Mouse (Mus musculus) hindbrain, embryonic 15.5 days (tissue): ENCODE results near the gene Rbfox2. TPM values are rescaled to one million over a fixed set of nuclear protein-coding genes. Genes with fewer than 3 reads are reported as not detected.

Experiments
- ATAC-seq: fragments of 200-750 bp; cut with Nextera tagmentation; 2 replicates; pipeline ENCODE4 v1.8.0; 2017; ENCODE audit warnings: low read depth, moderate number of reproducible peaks, moderate TSS enrichment; ENCODE audit not compliant: low FRiP score
- H3K27ac ChIP-seq: fragments of 300-500 bp; sonication (generic); replicated peaks from 2 replicates; pipeline ENCODE4 v1.5.1; 2015; ENCODE audit warnings: mild to moderate bottlenecking, inconsistent platforms
- H3K27me3 ChIP-seq: fragments of 300-500 bp; sonication (generic); 2 replicates; pipeline ENCODE4 v1.6.1; 2015; ENCODE audit warnings: control low read depth, inconsistent platforms
- H3K36me3 ChIP-seq: fragments of 300-500 bp; sonication (generic); 2 replicates; pipeline ENCODE4 v1.6.1; 2015; ENCODE audit warnings: control low read depth, inconsistent platforms
- H3K4me1 ChIP-seq: fragments of 300-500 bp; sonication (generic); replicated peaks from 2 replicates; pipeline ENCODE4 v1.6.1; 2015; ENCODE audit warnings: control low read depth, inconsistent platforms
- H3K4me2 ChIP-seq: fragments of 300-500 bp; sonication (generic); 2 replicates; pipeline ENCODE4 v1.6.1; 2015; ENCODE audit warnings: moderate library complexity, mild to moderate bottlenecking, inconsistent platforms
- H3K4me3 ChIP-seq: fragments of 300-500 bp; sonication (generic); 2 replicates; pipeline ENCODE4 v1.5.1; 2015; ENCODE audit warnings: mild to moderate bottlenecking, inconsistent platforms
- H3K9ac ChIP-seq: fragments of 300-500 bp; sonication (generic); 2 replicates; pipeline ENCODE4 v1.6.1; 2015; ENCODE audit warnings: inconsistent platforms
- H3K9me3 ChIP-seq: fragments of 300-500 bp; sonication (generic); 2 replicates; pipeline ENCODE4 v1.6.1; 2016; ENCODE audit warnings: control low read depth, inconsistent platforms
- WGBS: fragments of 180-500 bp; shearing (Covaris S2); methylation state at CpG from one replicate; pipeline ENCODE4 v1.1.7; 2015; 5-methylcytosine and 5-hydroxymethylcytosine counted together
- polyA plus RNA-seq: library from polyadenylated mRNA; unstranded; fragments of >200 nt; fragmentation: Nextera tagmentation; extraction: Ambion mirVana; gene quantifications from 2 replicates; pipeline ENCODE4 v1.2.1, GENCODE M21; 2015

Gene Rbfox2
- polyA plus RNA-seq, 1 experiment from 2014 or later: 151 TPM

- Histone ChIP-seq H3K9me3 (no peaks in the 10 kb centered on the region), H3K4me1 (peaks cover 67% of the 10 kb centered on the region), H3K4me3 (peak overlapping the region; percentile 71), H3K9ac (peak overlapping the region; percentile 74), H3K27me3 (no peaks in the 10 kb centered on the region), H3K4me2 (peak overlapping the region; percentile 92), H3K36me3 (no peaks in the 10 kb centered on the region), H3K27ac (peak overlapping the region; percentile 85)
- no peak for ATAC-seq
- WGBS: 14% methylated on average over 3 of the region's 3 CpGs
Measured at GRCm38 (mm10) chr15:77150000-77150399, 156.8 kb downstream of the Rbfox2 start.

GRCm38 (mm10) chr15:77149551-77149950, 157.3 kb downstream of the Rbfox2 start:
- Histone ChIP-seq H3K36me3 (no peaks in the 10 kb centered on the region), H3K27me3 (no peaks in the 10 kb centered on the region), H3K4me1 (peaks cover 69% of the 10 kb centered on the region), H3K4me2 (peak overlapping the region; percentile 92), H3K9ac (peak overlapping the region; percentile 74), H3K27ac (peak overlapping the region; percentile 85), H3K4me3 (peak overlapping the region; percentile 71), H3K9me3 (no peaks in the 10 kb centered on the region)
- ATAC-seq: no peak
- 44% methylated on average over 3 of the region's 3 CpGs for WGBS

GRCm38 (mm10) chr15:77146942-77147341, 159.9 kb downstream of the Rbfox2 start:
- no peak overlapping the region for H3K9ac ChIP-seq
- H3K4me3 ChIP-seq: no peak overlapping the region
- H3K9me3 ChIP-seq: no peaks in the 10 kb centered on the region
- H3K4me2 ChIP-seq: no peak overlapping the region
- no peaks in the 10 kb centered on the region for H3K36me3 ChIP-seq
- H3K27me3 ChIP-seq: no peaks in the 10 kb centered on the region
- no peak overlapping the region for H3K27ac ChIP-seq
- peaks cover 79% of the 10 kb centered on the region for H3K4me1 ChIP-seq
- no peak for ATAC-seq
- WGBS: 78% methylated on average over 4 of the region's 4 CpGs

- no peak for ATAC-seq
- Histone ChIP-seq H3K9ac (no peak overlapping the region), H3K36me3 (no peaks in the 10 kb centered on the region), H3K4me3 (no peak overlapping the region), H3K27ac (no peak overlapping the region), H3K27me3 (no peaks in the 10 kb centered on the region), H3K4me2 (no peak overlapping the region), H3K4me1 (peaks cover 82% of the 10 kb centered on the region), H3K9me3 (no peaks in the 10 kb centered on the region)
- 97% methylated on average over 1 of the region's 1 CpGs for WGBS
Measured at GRCm38 (mm10) chr15:77144960-77145359, 161.8 kb downstream of the Rbfox2 start.

GRCm38 (mm10) chr15:77142787-77143186, 164.0 kb downstream of the Rbfox2 start:
- H3K9me3 ChIP-seq: no peaks in the 10 kb centered on the region
- ATAC-seq: no peak
- no peak overlapping the region for H3K4me3 ChIP-seq
- peaks cover 76% of the 10 kb centered on the region for H3K4me1 ChIP-seq
- no peaks in the 10 kb centered on the region for H3K36me3 ChIP-seq
- H3K27me3 ChIP-seq: no peaks in the 10 kb centered on the region
- no peak overlapping the region for H3K4me2 ChIP-seq
- WGBS: 88% methylated on average over 5 of the region's 5 CpGs
- no peak overlapping the region for H3K9ac ChIP-seq
- H3K27ac ChIP-seq: no peak overlapping the region

GRCm38 (mm10) chr15:77142352-77142751, 164.5 kb downstream of the Rbfox2 start:
- H3K27ac ChIP-seq: no peak overlapping the region
- H3K27me3 ChIP-seq: no peaks in the 10 kb centered on the region
- H3K4me2 ChIP-seq: no peak overlapping the region
- no peak overlapping the region for H3K9ac ChIP-seq
- H3K36me3 ChIP-seq: no peaks in the 10 kb centered on the region
- no peaks in the 10 kb centered on the region for H3K9me3 ChIP-seq
- no peak overlapping the region for H3K4me3 ChIP-seq
- ATAC-seq: no peak
- 71% methylated on average over 6 of the region's 6 CpGs for WGBS
- peaks cover 71% of the 10 kb centered on the region for H3K4me1 ChIP-seq

GRCm38 (mm10) chr15:77141711-77142110, 165.1 kb downstream of the Rbfox2 start:
- H3K27ac ChIP-seq: no peak overlapping the region
- no peaks in the 10 kb centered on the region for H3K36me3 ChIP-seq
- H3K4me1 ChIP-seq: peaks cover 65% of the 10 kb centered on the region
- no peak overlapping the region for H3K4me3 ChIP-seq
- H3K9ac ChIP-seq: no peak overlapping the region
- no peaks in the 10 kb centered on the region for H3K9me3 ChIP-seq
- 76% methylated on average over 4 of the region's 4 CpGs for WGBS
- no peak overlapping the region for H3K4me2 ChIP-seq
- no peaks in the 10 kb centered on the region for H3K27me3 ChIP-seq
- no peak for ATAC-seq

GRCm38 (mm10) chr15:77138282-77138681, 168.5 kb downstream of the Rbfox2 start:
- ATAC-seq: no peak
- Histone ChIP-seq H3K27me3 (no peaks in the 10 kb centered on the region), H3K4me3 (no peak overlapping the region), H3K4me1 (peaks cover 36% of the 10 kb centered on the region), H3K27ac (no peak overlapping the region), H3K4me2 (no peak overlapping the region), H3K36me3 (no peaks in the 10 kb centered on the region), H3K9ac (no peak overlapping the region), H3K9me3 (no peaks in the 10 kb centered on the region)
- 65% methylated on average over 5 of the region's 5 CpGs for WGBS

GRCm38 (mm10) chr15:77134483-77134882, 172.3 kb downstream of the Rbfox2 start:
- Histone ChIP-seq H3K9me3 (no peaks in the 10 kb centered on the region), H3K4me3 (no peak overlapping the region), H3K9ac (no peak overlapping the region), H3K27me3 (no peaks in the 10 kb centered on the region), H3K27ac (no peak overlapping the region), H3K4me1 (peaks cover 10% of the 10 kb centered on the region), H3K36me3 (peaks cover 21% of the 10 kb centered on the region), H3K4me2 (no peak overlapping the region)
- no peak for ATAC-seq
- 99% methylated on average over 10 of the region's 10 CpGs for WGBS

GRCm38 (mm10) chr15:77129154-77129553, 177.7 kb downstream of the Rbfox2 start:
- no peaks in the 10 kb centered on the region for H3K4me1 ChIP-seq
- H3K9me3 ChIP-seq: no peaks in the 10 kb centered on the region
- no peak overlapping the region for H3K27ac ChIP-seq
- 80% methylated on average over 8 of the region's 8 CpGs for WGBS
- no peak for ATAC-seq
- no peak overlapping the region for H3K4me2 ChIP-seq
- no peak overlapping the region for H3K4me3 ChIP-seq
- no peaks in the 10 kb centered on the region for H3K27me3 ChIP-seq
- peaks cover 24% of the 10 kb centered on the region for H3K36me3 ChIP-seq
- H3K9ac ChIP-seq: no peak overlapping the region

GRCm38 (mm10) chr15:77127737-77128136, 179.1 kb downstream of the Rbfox2 start:
- Histone ChIP-seq H3K9me3 (no peaks in the 10 kb centered on the region), H3K36me3 (peaks cover 23% of the 10 kb centered on the region), H3K9ac (no peak overlapping the region), H3K4me3 (no peak overlapping the region), H3K27ac (no peak overlapping the region), H3K27me3 (no peaks in the 10 kb centered on the region), H3K4me1 (no peaks in the 10 kb centered on the region), H3K4me2 (no peak overlapping the region)
- WGBS: 82% methylated on average over 2 of the region's 2 CpGs
- no peak for ATAC-seq

GRCm38 (mm10) chr15:77126674-77127073, 180.1 kb downstream of the Rbfox2 start:
- no peak for ATAC-seq
- H3K4me1 ChIP-seq: no peaks in the 10 kb centered on the region
- H3K4me2 ChIP-seq: no peak overlapping the region
- no peaks in the 10 kb centered on the region for H3K9me3 ChIP-seq
- H3K36me3 ChIP-seq: peaks cover 12% of the 10 kb centered on the region
- H3K4me3 ChIP-seq: no peak overlapping the region
- 96% methylated on average over 3 of the region's 3 CpGs for WGBS
- no peaks in the 10 kb centered on the region for H3K27me3 ChIP-seq
- no peak overlapping the region for H3K9ac ChIP-seq
- no peak overlapping the region for H3K27ac ChIP-seq

- no peaks in the 10 kb centered on the region for H3K4me1 ChIP-seq
- no peaks in the 10 kb centered on the region for H3K27me3 ChIP-seq
- no peak overlapping the region for H3K9ac ChIP-seq
- no peak overlapping the region for H3K27ac ChIP-seq
- WGBS: 95% methylated on average over 4 of the region's 4 CpGs
- H3K4me2 ChIP-seq: no peak overlapping the region
- no peak for ATAC-seq
- 0 out of 2 replicates have a peak, but pooled peaks cover 6% of the 10 kb centered on the region for H3K36me3 ChIP-seq
- no peaks in the 10 kb centered on the region for H3K9me3 ChIP-seq
- H3K4me3 ChIP-seq: no peak overlapping the region
Measured at GRCm38 (mm10) chr15:77124372-77125117, 182.3 kb downstream of the Rbfox2 start.
